Mouse (Mus musculus): ENCODE results near the gene Cxcl2. TPM values are rescaled to one million over a fixed set of nuclear protein-coding genes. Genes with fewer than 3 reads are reported as not detected.

The Cxcl2 gene
- polyA plus RNA-seq, 1 experiment from 2014 or later, result not detected

GRCm38 (mm10) chr5:90879307-90880014 is 24.2 kb upstream of the Cxcl2 start:
- H3K9ac ChIP-seq, result no peak overlapping the region
- no peak overlapping the region for H3K4me2 ChIP-seq
- H3K4me3 ChIP-seq, result no peak overlapping the region
- peaks cover 5% of the 10 kb centered on the region; the same call in 1 of the 2 replicates for H3K4me1 ChIP-seq (replicated peaks)
- no peaks in the 10 kb centered on the region for H3K27me3 ChIP-seq
- H3K36me3 ChIP-seq, result no peaks in the 10 kb centered on the region
- ATAC-seq (replicated peaks; ENCODE audit: insufficient number of reproducible peaks, insufficient read depth, low FRiP score, low read depth), result no peak
- 70% methylated on average over 3 of the region's 3 CpGs for WGBS
- H3K27ac ChIP-seq, result no peak overlapping the region
- no peaks in the 10 kb centered on the region for H3K9me3 ChIP-seq (replicated peaks)

- Histone ChIP-seq H3K4me3 (no peak overlapping the region), H3K27me3 (no peaks in the 10 kb centered on the region), H3K36me3 (no peaks in the 10 kb centered on the region), H3K4me2 (no peak overlapping the region), H3K9me3 (replicated peaks) (no peaks in the 10 kb centered on the region), H3K4me1 (replicated peaks) (peaks cover 9% of the 10 kb centered on the region), H3K27ac (no peak overlapping the region), H3K9ac (no peak overlapping the region)
- 89% methylated on average over 7 of the region's 7 CpGs for whole genome bisulfite sequencing
- no peak for ATAC-seq (replicated peaks; ENCODE audit: insufficient number of reproducible peaks, insufficient read depth, low FRiP score, low read depth)
These were observed 23.3 kb upstream of the Cxcl2 start for GRCm38 (mm10) chr5:90880335-90880850.

- Histone ChIP-seq H3K9me3 (replicated peaks) (no peaks in the 10 kb centered on the region), H3K27ac (no peak overlapping the region), H3K27me3 (no peaks in the 10 kb centered on the region), H3K9ac (no peak overlapping the region), H3K4me1 (replicated peaks) (peaks cover 9% of the 10 kb centered on the region), H3K4me2 (no peak overlapping the region), H3K36me3 (no peaks in the 10 kb centered on the region), H3K4me3 (no peak overlapping the region)
- no peak for ATAC-seq (replicated peaks; ENCODE audit: insufficient number of reproducible peaks, insufficient read depth, low FRiP score, low read depth)
- WGBS, result 82% methylated on average over 4 of the region's 4 CpGs
These were observed 22.6 kb upstream of the Cxcl2 start for GRCm38 (mm10) chr5:90881021-90881420.

- no peak for ATAC-seq (replicated peaks; ENCODE audit: insufficient number of reproducible peaks, insufficient read depth, low FRiP score, low read depth)
- WGBS, result 83% methylated on average over 5 of the region's 5 CpGs
- Histone ChIP-seq H3K9me3 (replicated peaks) (no peaks in the 10 kb centered on the region), H3K4me2 (no peak overlapping the region), H3K4me1 (replicated peaks) (peaks cover 6% of the 10 kb centered on the region), H3K27ac (no peak overlapping the region), H3K4me3 (no peak overlapping the region), H3K36me3 (no peaks in the 10 kb centered on the region), H3K9ac (no peak overlapping the region), H3K27me3 (no peaks in the 10 kb centered on the region)
These were observed 22.0 kb upstream of the Cxcl2 start for GRCm38 (mm10) chr5:90881682-90882081.

GRCm38 (mm10) chr5:90882146-90882545 is 21.5 kb upstream of the Cxcl2 start:
- H3K4me3 ChIP-seq, result no peak overlapping the region
- no peak overlapping the region for H3K27ac ChIP-seq
- no peaks in the 10 kb centered on the region for H3K36me3 ChIP-seq
- no peak overlapping the region for H3K4me2 ChIP-seq
- no peaks in the 10 kb centered on the region for H3K9me3 ChIP-seq (replicated peaks)
- ATAC-seq (replicated peaks; ENCODE audit: insufficient number of reproducible peaks, insufficient read depth, low FRiP score, low read depth), result no peak
- H3K4me1 ChIP-seq (replicated peaks), result peaks cover 4% of the 10 kb centered on the region
- WGBS, result 84% methylated on average over 5 of the region's 5 CpGs
- H3K9ac ChIP-seq, result no peak overlapping the region
- H3K27me3 ChIP-seq, result no peaks in the 10 kb centered on the region

GRCm38 (mm10) chr5:90884628-90885242 is 18.9 kb upstream of the Cxcl2 start:
- 19% methylated on average over 2 of the region's 2 CpGs for WGBS
- peak; percentile 66 for ATAC-seq (replicated peaks; ENCODE audit: insufficient number of reproducible peaks, insufficient read depth, low FRiP score, low read depth)

GRCm38 (mm10) chr5:90888661-90889060 is 15.0 kb upstream of the Cxcl2 start:
- H3K4me2 ChIP-seq, result no peak overlapping the region
- no peaks in the 10 kb centered on the region for H3K36me3 ChIP-seq
- no peaks in the 10 kb centered on the region for H3K9me3 ChIP-seq (replicated peaks)
- H3K27me3 ChIP-seq, result no peaks in the 10 kb centered on the region
- 77% methylated on average over 5 of the region's 5 CpGs for WGBS
- ATAC-seq (replicated peaks; ENCODE audit: insufficient number of reproducible peaks, insufficient read depth, low FRiP score, low read depth), result no peak
- no peak overlapping the region for H3K9ac ChIP-seq
- H3K27ac ChIP-seq, result no peak overlapping the region
- H3K4me1 ChIP-seq (replicated peaks), result peaks cover 10% of the 10 kb centered on the region
- no peak overlapping the region for H3K4me3 ChIP-seq

More at GRCm38 (mm10) chr5:90884628-90885242, 18.9 kb upstream of the Cxcl2 start:
- H3K9ac ChIP-seq, result no peak overlapping the region
- no peak overlapping the region for H3K4me2 ChIP-seq
- H3K36me3 ChIP-seq, result no peaks in the 10 kb centered on the region
- H3K27ac ChIP-seq, result no peak overlapping the region
- H3K9me3 ChIP-seq (replicated peaks), result no peaks in the 10 kb centered on the region
- H3K4me1 ChIP-seq (replicated peaks), result peaks cover 4% of the 10 kb centered on the region
- no peaks in the 10 kb centered on the region for H3K27me3 ChIP-seq
- H3K4me3 ChIP-seq, result no peak overlapping the region

GRCm38 (mm10) chr5:90890519-90891463 is 12.9 kb upstream of the Cxcl2 start, which contains the start of gene Cxcl1:
Cxcl1 (plus strand) TSS chr5:90891241.
- WGBS, result 10% methylated on average over 30 of the region's 30 CpGs
- Histone ChIP-seq H3K36me3 (no peaks in the 10 kb centered on the region), H3K4me2 (peak within 1 kb of the TSS; percentile 78), H3K9me3 (replicated peaks) (no peaks in the 10 kb centered on the region), H3K9ac (peak within 1 kb of the TSS; percentile 42), H3K4me3 (peak within 1 kb of the TSS; percentile 54), H3K27ac (0 out of 2 replicates have a peak within 1 kb of the TSS, but pooled peaks have one; percentile 13), H3K27me3 (no peaks in the 10 kb centered on the region), H3K4me1 (replicated peaks) (peaks cover 6% of the 10 kb centered on the region; the same call in 1 of the 2 replicates)
- ATAC-seq (replicated peaks; ENCODE audit: insufficient number of reproducible peaks, insufficient read depth, low FRiP score, low read depth), result peak; percentile 74

- WGBS, result 34% methylated on average over 10 of the region's 10 CpGs
- ATAC-seq (replicated peaks; ENCODE audit: insufficient number of reproducible peaks, insufficient read depth, low FRiP score, low read depth), result no peak
- peaks cover 6% of the 10 kb centered on the region; the same call in 1 of the 2 replicates for H3K4me1 ChIP-seq (replicated peaks)
These were observed 12.2 kb upstream of the Cxcl2 start for GRCm38 (mm10) chr5:90891464-90891813.

GRCm38 (mm10) chr5:90894231-90894630 is 9.4 kb upstream of the Cxcl2 start:
- 60% methylated on average over 8 of the region's 8 CpGs for WGBS
- H3K27ac ChIP-seq, result no peak overlapping the region
- no peak for ATAC-seq (replicated peaks; ENCODE audit: insufficient number of reproducible peaks, insufficient read depth, low FRiP score, low read depth)
- H3K9me3 ChIP-seq (replicated peaks), result no peaks in the 10 kb centered on the region
- no peaks in the 10 kb centered on the region for H3K36me3 ChIP-seq
- H3K4me1 ChIP-seq (replicated peaks), result peaks cover 6% of the 10 kb centered on the region; the same call in 1 of the 2 replicates
- H3K4me2 ChIP-seq, result no peak overlapping the region
- H3K9ac ChIP-seq, result no peak overlapping the region
- H3K27me3 ChIP-seq, result no peaks in the 10 kb centered on the region
- no peak overlapping the region for H3K4me3 ChIP-seq

More at GRCm38 (mm10) chr5:90891464-90891813, 12.2 kb upstream of the Cxcl2 start:
- no peaks in the 10 kb centered on the region for H3K36me3 ChIP-seq
- H3K27ac ChIP-seq, result 0 out of 2 replicates have a peak overlapping the region, but pooled peaks have one; percentile 13
- peak overlapping the region; percentile 54 for H3K4me3 ChIP-seq
- peak overlapping the region; percentile 42 for H3K9ac ChIP-seq
- no peaks in the 10 kb centered on the region for H3K9me3 ChIP-seq (replicated peaks)
- H3K27me3 ChIP-seq, result no peaks in the 10 kb centered on the region
- peak overlapping the region; percentile 78 for H3K4me2 ChIP-seq

- Histone ChIP-seq H3K4me3 (no peak overlapping the region), H3K4me2 (no peak overlapping the region), H3K9me3 (replicated peaks) (no peaks in the 10 kb centered on the region), H3K27ac (no peak overlapping the region), H3K9ac (no peak overlapping the region), H3K27me3 (no peaks in the 10 kb centered on the region), H3K36me3 (no peaks in the 10 kb centered on the region), H3K4me1 (replicated peaks) (0 out of 2 replicates have a peak, but pooled peaks cover 3% of the 10 kb centered on the region)
- WGBS, result 65% methylated on average over 3 of the region's 3 CpGs
- no peak for ATAC-seq (replicated peaks; ENCODE audit: insufficient number of reproducible peaks, insufficient read depth, low FRiP score, low read depth)
These were observed 6.2 kb upstream of the Cxcl2 start for GRCm38 (mm10) chr5:90897429-90897828.
